Mouse (Mus musculus) CD4-positive, CD25-positive, alpha-beta regulatory T cell, adult 2 months (primary cell): ENCODE data around the gene Gngt2.

Source experiments
- DNase-seq: peaks from one replicate; pipeline ENCODE4 v3.0.0-alpha.2; 2012; ENCODE audit warnings: low read depth, low spot score

The Gngt2 gene

DNA sequence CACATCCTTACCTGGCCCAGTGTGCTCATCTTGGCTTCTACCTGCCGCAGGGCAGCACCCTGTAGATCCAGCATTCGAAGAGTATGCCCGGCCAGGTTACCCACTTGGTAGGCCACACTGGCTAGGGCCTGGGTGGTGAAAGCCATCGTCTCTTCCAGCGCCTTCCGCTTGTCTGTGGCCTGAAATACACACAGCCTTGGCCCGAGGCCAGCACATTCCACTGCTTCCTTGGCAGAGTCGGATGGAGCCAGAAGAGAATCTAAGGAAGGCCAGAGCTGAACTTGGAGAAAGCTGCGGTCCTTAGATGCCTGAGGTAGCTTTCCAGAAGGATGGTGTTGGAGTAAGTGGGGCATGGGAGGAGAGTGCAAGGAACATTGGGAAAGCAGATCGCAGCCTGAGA lies at the start of gene Gngt2:
TSS of gene Gngt2 (plus strand) at position 158 of the 400 bp plus-strand sequence.
- DNase-seq = no peak

GRCm38 (mm10) chr11:95789451-95789891 lies 47.5 kb upstream of the Gngt2 start:
- no peak for DNase-seq

GRCm38 (mm10) chr11:95791787-95792186 lies 45.2 kb upstream of the Gngt2 start:
- DNase-seq = no peak

GRCm38 (mm10) chr11:95792950-95793509 lies 44.0 kb upstream of the Gngt2 start:
- no peak for DNase-seq

DNA sequence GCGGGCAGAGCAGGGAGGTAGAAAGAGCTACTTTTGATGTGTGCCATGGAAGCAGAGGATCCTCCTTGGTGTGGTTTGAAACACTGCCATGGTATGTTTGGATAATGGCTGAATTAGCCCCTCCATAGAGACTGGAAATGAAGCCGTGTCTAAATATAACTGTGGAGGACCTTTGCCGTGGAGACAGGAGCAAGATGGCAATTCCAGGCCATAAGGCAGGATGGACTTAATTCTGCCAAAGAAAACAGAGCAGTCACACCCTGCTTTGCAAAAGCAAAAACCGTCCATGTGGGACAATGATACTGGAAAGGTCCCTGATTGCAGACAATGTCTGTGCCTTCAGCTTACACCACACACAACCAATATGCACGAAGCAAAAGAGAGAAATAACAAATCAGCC lies 42.8 kb upstream of the Gngt2 start:
- DNase-seq = no peak

- DNase-seq = no peak
Observed at GRCm38 (mm10) chr11:95795582-95795981, 41.4 kb upstream of the Gngt2 start.

DNA sequence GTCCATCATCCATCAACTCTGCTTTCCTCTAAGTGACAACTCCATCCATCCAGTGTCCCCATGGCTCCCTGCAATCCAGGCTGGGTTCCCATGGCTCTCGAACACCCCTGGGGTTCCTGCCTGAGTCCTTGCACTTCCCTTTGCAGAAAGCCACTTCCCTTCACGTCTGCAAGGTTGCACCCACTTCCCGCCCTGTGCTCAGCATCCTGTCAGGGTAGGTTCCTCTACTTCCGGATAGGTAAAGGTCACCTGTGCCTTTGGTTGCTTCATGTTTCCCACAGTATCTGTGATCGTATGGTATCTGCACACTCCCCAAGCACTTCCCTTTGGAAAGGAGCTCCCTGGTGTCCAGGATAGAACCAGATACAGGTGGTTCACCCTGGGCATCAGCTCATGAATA lies 32.0 kb upstream of the Gngt2 start:
- DNase-seq = peak; percentile 70

DNA sequence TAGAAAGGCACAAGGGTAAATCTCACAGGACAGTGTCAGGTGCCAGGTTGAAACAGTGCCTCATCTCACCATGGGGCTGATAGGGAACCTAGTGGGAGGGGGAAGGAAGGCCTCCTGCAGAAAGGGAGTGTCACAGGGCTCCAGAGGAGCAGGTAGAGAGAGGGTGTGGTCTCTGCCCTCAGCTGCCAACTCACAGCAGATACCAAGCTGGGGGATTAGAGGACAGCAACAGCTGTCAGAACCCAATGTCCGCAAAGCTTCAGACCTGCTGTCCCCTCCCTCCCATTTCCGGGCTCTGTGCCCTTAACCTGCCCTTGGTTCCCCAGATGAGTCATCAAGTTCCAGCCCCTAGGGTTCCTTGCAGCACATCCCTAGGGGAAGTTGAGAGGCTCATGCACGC lies 31.5 kb upstream of the Gngt2 start:
- DNase-seq = peak; percentile 22

GRCm38 (mm10) chr11:95807884-95808283 lies 29.1 kb upstream of the Gngt2 start:
- no peak for DNase-seq

DNA sequence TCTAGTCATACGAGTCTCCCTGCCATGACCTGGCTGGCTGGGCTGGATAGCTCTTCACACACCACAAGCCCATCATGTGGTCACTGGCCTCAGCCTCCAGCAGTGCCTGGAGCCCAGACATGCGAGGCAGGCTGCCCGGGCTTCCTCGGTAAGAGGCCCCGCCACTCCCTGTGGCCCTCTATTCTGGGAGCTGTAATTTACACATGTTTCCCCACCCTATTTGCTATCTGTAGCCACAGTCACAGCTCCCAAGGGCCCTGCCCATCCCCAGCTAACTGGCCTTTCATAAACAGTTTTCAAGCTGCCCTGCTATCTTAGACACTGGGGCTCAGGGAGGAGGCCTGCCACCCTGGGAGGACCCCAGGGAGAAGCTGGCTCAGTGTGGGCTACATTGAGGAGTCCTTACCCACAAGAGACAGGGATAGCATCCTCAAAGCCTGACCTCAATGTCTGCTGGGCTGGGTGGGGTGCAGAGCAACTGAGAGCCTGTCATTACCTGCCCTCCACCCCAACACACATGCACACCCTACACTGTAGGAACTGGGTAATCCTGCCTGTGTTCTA lies 28.5 kb upstream of the Gngt2 start:
- no peak for DNase-seq

DNA sequence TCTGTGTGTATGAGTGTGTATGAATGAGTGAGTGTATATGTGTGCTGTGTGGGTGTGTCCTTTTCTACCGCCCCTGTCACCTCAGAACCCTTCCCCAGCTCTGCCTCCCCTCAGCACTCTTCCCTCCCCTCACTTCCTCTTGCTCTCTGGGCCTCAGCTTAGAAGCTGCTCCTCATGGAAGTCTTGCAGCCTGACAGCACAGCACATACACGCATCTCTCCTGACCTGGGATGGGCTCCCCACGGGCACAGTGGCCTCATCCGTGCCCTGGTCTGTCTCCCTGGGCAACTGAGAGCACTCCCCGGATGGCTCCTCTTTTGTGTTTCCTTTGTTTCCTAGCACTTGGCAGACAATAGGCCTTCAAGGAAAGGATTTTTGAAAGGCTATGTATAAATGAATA lies 27.4 kb upstream of the Gngt2 start:
- DNase-seq = no peak

- no peak for DNase-seq
Observed at GRCm38 (mm10) chr11:95810828-95811227, 26.2 kb upstream of the Gngt2 start.

DNA sequence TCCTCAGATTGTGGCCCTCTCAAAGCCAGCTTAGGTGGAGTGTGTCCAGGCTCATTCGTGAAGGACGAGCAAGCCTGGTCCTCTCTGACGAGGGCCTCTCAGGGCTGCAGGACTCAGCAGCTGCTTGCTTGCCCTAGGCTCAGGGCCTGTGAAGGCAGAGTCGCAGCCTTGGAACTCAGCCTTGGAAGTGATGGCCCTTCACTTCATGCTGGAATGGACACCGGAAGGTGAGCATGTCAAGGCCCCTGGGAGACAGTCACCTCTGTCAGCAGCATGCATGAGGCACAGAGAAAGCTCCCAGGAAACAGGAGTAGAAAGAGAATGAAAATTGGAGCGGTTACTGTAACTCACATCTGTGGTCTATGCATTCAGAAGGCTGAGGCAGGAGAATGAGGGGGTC lies 25.3 kb upstream of the Gngt2 start:
- DNase-seq = no peak

GRCm38 (mm10) chr11:95812224-95812623 lies 24.8 kb upstream of the Gngt2 start:
- DNase-seq = no peak

GRCm38 (mm10) chr11:95814101-95814500 lies 22.9 kb upstream of the Gngt2 start:
- DNase-seq = no peak

DNA sequence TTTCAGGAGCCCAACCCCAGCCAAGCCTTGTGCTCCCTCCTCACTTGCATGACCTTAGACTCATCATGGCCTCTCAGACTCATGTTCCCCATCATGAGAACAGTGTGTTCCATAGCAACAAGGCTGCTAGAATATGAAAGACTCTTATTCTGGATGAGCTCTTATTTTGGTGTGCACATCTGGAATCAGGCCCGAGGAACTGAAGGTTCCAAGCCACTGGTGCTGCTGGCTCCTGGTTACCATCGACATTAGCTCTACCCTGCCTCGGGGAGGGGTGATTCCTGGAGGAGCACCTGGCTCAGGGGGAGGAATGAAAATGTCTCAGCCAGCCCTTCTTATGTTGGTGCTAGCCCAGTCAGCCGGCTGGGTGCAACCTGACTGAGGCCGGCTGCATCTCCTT lies 22.2 kb upstream of the Gngt2 start:
- DNase-seq = no peak

GRCm38 (mm10) chr11:95815412-95815811 lies 21.6 kb upstream of the Gngt2 start:
- DNase-seq = no peak

DNA sequence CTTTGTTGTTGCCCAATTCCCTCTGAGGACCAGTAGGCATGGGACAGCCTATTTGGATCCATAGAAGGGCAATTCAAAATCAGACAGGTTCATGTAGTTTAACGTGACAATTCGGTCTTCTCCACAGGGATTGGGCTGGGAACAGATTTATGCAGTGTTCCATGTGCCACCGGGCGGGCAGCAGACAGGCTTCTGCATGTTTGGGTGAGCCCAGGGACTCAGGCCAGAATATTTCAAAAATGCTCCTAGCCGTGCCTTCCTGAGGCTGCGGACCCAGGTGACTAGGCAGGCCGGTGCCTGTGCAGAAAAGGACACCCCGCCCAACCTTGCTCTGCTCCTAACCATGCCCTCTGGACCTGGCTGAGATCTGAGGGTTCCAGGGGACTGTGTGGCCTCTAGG lies 17.9 kb upstream of the Gngt2 start:
- no peak for DNase-seq

GRCm38 (mm10) chr11:95821511-95821910 lies 15.5 kb upstream of the Gngt2 start:
- no peak for DNase-seq

GRCm38 (mm10) chr11:95822437-95822836 lies 14.6 kb upstream of the Gngt2 start:
- no peak for DNase-seq

GRCm38 (mm10) chr11:95824071-95824876 lies 12.7 kb upstream of the Gngt2 start, which contains the start of gene Phospho1:
Gene Phospho1, plus strand, starts transcription at chr11:95824499.
- DNase-seq = peak; percentile 94

DNA sequence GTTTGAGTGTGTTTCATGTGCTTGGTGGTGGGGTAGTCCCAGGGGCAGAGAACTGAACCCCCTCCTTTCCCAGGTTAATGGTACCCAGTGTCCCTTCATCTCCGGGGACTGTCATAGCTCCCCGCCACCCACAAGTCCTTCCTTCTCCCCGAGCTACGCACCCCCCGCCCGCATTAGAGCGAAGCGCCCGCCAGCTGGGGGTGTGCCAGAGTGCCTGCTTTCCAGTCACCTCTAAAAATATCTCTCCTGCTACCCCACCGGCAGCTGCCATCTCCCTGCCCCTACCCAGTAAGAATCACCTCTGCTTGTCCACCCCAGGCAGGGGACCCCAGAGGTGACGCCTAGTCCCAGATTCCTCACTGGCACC lies 12.2 kb upstream of the Gngt2 start:
- DNase-seq = peak; percentile 50

GRCm38 (mm10) chr11:95825625-95826024 lies 11.4 kb upstream of the Gngt2 start:
- DNase-seq = no peak
